Mouse (Mus musculus) adrenal gland, adult 8-10 months (tissue): ENCODE measurements around the gene Notch2. TPM values are rescaled to one million over a fixed set of nuclear protein-coding genes. Genes with fewer than 3 reads are reported as not detected.
A peak's percentile ranks its signal among the peaks of the same experiment; 100 is the strongest.

ENCODE experiments used
- DNase-seq: peaks from one replicate; pipeline ENCODE4 v3.0.0; 2022
- total RNA-seq, 4 experiments: library from RNA; stranded (reverse); gene quantifications; 2 replicates each; pipeline ENCODE4 v1.2.4; 2022

The Notch2 gene
- total RNA-seq, 4 experiments from 2014 or later, result 73.6 to 99.3 (median 77.1) TPM

GRCm38 (mm10) chr3:98054334-98055007 is 41.1 kb downstream of the Notch2 start:
- DNase-seq, result no peak

GRCm38 (mm10) chr3:98055008-98055345 is 41.6 kb downstream of the Notch2 start:
- DNase-seq, result no peak

- no peak for DNase-seq
Observed at GRCm38 (mm10) chr3:98055808-98056728, 42.7 kb downstream of the Notch2 start.

- DNase-seq, result peak; percentile 77
Observed at GRCm38 (mm10) chr3:98056956-98057365, 43.6 kb downstream of the Notch2 start.

- no peak for DNase-seq
Observed at GRCm38 (mm10) chr3:98059076-98059475, 45.7 kb downstream of the Notch2 start.

- no peak for DNase-seq
Observed at GRCm38 (mm10) chr3:98060981-98061660, 47.8 kb downstream of the Notch2 start.

- DNase-seq, result no peak
Observed at GRCm38 (mm10) chr3:98061661-98062330, 48.5 kb downstream of the Notch2 start.

- no peak for DNase-seq
Observed at GRCm38 (mm10) chr3:98062591-98063185, 49.4 kb downstream of the Notch2 start.

GRCm38 (mm10) chr3:98063186-98063771 is 50.0 kb downstream of the Notch2 start:
- no peak for DNase-seq

- DNase-seq, result no peak
Observed at GRCm38 (mm10) chr3:98063833-98064232, 50.5 kb downstream of the Notch2 start.

GRCm38 (mm10) chr3:98065004-98065403 is 51.7 kb downstream of the Notch2 start:
- no peak for DNase-seq

- DNase-seq, result no peak
Observed at GRCm38 (mm10) chr3:98066434-98066833, 53.1 kb downstream of the Notch2 start.

- DNase-seq, result no peak
Observed at GRCm38 (mm10) chr3:98067413-98067812, 54.1 kb downstream of the Notch2 start.

- DNase-seq, result no peak
Observed at GRCm38 (mm10) chr3:98067852-98068491, 54.6 kb downstream of the Notch2 start.

- DNase-seq, result no peak
Observed at GRCm38 (mm10) chr3:98069161-98069560, 55.8 kb downstream of the Notch2 start.

GRCm38 (mm10) chr3:98069856-98070255 is 56.5 kb downstream of the Notch2 start:
- no peak for DNase-seq

GRCm38 (mm10) chr3:98072570-98072969 is 59.2 kb downstream of the Notch2 start:
- DNase-seq, result no peak

GRCm38 (mm10) chr3:98073545-98073944 is 60.2 kb downstream of the Notch2 start:
- no peak for DNase-seq

GRCm38 (mm10) chr3:98074622-98075231 is 61.4 kb downstream of the Notch2 start:
- no peak for DNase-seq

GRCm38 (mm10) chr3:98077866-98078265 is 64.5 kb downstream of the Notch2 start:
- no peak for DNase-seq

GRCm38 (mm10) chr3:98078816-98079215 is 65.5 kb downstream of the Notch2 start:
- no peak for DNase-seq
